In genomic region chrX:151344501-151344984, GRCm38 (mm10) we compare ENCODE assay signal across 8 mouse cellular contexts. TPM values are rescaled to one million over a fixed set of nuclear protein-coding genes. Genes with fewer than 3 reads are reported as not detected.
A peak's percentile ranks its signal among the peaks of the same experiment; 100 is the strongest.
DNase-seq lines count a peak whose midpoint lies in the region; ATAC-seq lines count a peak whose summit lies in the region.

No protein-coding gene starts in this region.

- H3K4me1 ChIP-seq in hindbrain, embryonic 13.5 days (replicated peaks) = peaks cover 21% of the 10 kb centered on the region

- DNase-seq in R1 (ENCODE audit: low read depth, low spot score) = peak; percentile 67
- DNase-seq in cerebellum, adult 8-10 months = peak; percentile 53
- peak; percentile 35 to 37 for DNase-seq in frontal cortex, postnatal 10 days (ENCODE audit: low spot score in 2 of 2)
- DNase-seq in layer of hippocampus, postnatal 25 days (ENCODE audit: extremely low spot score in 1 of 2, low spot score in 1 of 2) = peak; percentile 10 to 11
- peak; percentile 47 for DNase-seq in lung, postnatal 25 days (ENCODE audit: low spot score)
- DNase-seq in retina, postnatal 1 day = peak; percentile 50
- DNase-seq in thymus, postnatal 4 days = peak; percentile 74

- peak overlapping the region; percentile 78 for H3K9ac ChIP-seq in hindbrain, embryonic 13.5 days

- WGBS in hindbrain, embryonic 13.5 days = 7% methylated on average over 32 of the region's 33 CpGs

- peak; percentile 75 for ATAC-seq in hindbrain, embryonic 13.5 days (ENCODE audit: low FRiP score)

- H3K36me3 ChIP-seq in hindbrain, embryonic 13.5 days = no peaks in the 10 kb centered on the region

- peaks cover 5% of the 10 kb centered on the region; the same call in 1 of the 2 replicates for H3K27me3 ChIP-seq in hindbrain, embryonic 13.5 days

- no peaks in the 10 kb centered on the region for H3K9me3 ChIP-seq in hindbrain, embryonic 13.5 days

- peak overlapping the region; percentile 64 for H3K4me3 ChIP-seq in hindbrain, embryonic 13.5 days

- peak overlapping the region; percentile 62 for H3K4me2 ChIP-seq in hindbrain, embryonic 13.5 days

- H3K27ac ChIP-seq in hindbrain, embryonic 13.5 days = peak overlapping the region; percentile 89

RNA-seq across cellular contexts. Expression of gene Fam120c, which starts 0.6 kb away (rescaled TPM):
- polyA plus RNA-seq in hindbrain, embryonic 13.5 days (2015; fragmentation: Nextera tagmentation; extraction: Ambion mirVana) = 5.6 and 5.9 TPM in 2 replicates
- 10 to 100 TPM; 45.9 to 46.2 TPM for total RNA-seq in layer of hippocampus, postnatal 25 days (2021)

Comparison
In these comparisons a context has a peak if more than half of its experiments do, and no peak if none do; other contexts are left out.
1. Peak in every context shown above with its lines: DNase-seq, ATAC-seq, H3K4me3 ChIP-seq and H3K27ac ChIP-seq.
2. DNase-seq: peak in every context shown above with its lines; median percentile 74 in thymus, postnatal 4 days; 67 in R1; 53 in cerebellum, adult 8-10 months; 50 in retina, postnatal 1 day; 47 in lung, postnatal 25 days; 36 in frontal cortex, postnatal 10 days; 10 in layer of hippocampus, postnatal 25 days.